Mouse (Mus musculus) liver, embryonic 16.5 days (tissue): ENCODE data around the gene Nckap5. TPM values are rescaled to one million over a fixed set of nuclear protein-coding genes. Genes with fewer than 3 reads are reported as not detected.

ENCODE experiments used
- ATAC-seq: fragments of 200-750 bp; cut with Nextera tagmentation; 2 replicates; pipeline ENCODE4 v1.8.0; 2017; ENCODE audit warnings: low read depth, mild to moderate bottlenecking, moderate number of reproducible peaks, moderate library complexity
- H3K27ac ChIP-seq: fragments of 300-500 bp; sonication (generic); 2 replicates; pipeline ENCODE4 v1.5.1; 2014; ENCODE audit warnings: mild to moderate bottlenecking, low read length
- H3K27me3 ChIP-seq: fragments of 300-500 bp; sonication (generic); 2 replicates; pipeline ENCODE4 v1.6.1; 2014; ENCODE audit warnings: low read depth, low read length, mixed read lengths; ENCODE audit not compliant: control insufficient read depth, insufficient read depth
- H3K36me3 ChIP-seq: fragments of 300-500 bp; sonication (generic); 2 replicates; pipeline ENCODE4 v1.6.1; 2014; ENCODE audit warnings: mild to moderate bottlenecking; ENCODE audit not compliant: control insufficient read depth, insufficient read depth
- H3K4me1 ChIP-seq: fragments of 300-500 bp; sonication (generic); 2 replicates; pipeline ENCODE4 v1.6.1; 2014; ENCODE audit warnings: low read depth, low read length, mixed read lengths; ENCODE audit not compliant: control insufficient read depth
- H3K4me2 ChIP-seq: fragments of 300-500 bp; sonication (generic); 2 replicates; pipeline ENCODE4 v1.6.1; 2014; ENCODE audit warnings: low read depth, low read length, mixed read lengths
- H3K4me3 ChIP-seq: fragments of 300-500 bp; sonication (generic); 2 replicates; pipeline ENCODE4 v1.5.1; 2014; ENCODE audit warnings: low read depth, mild to moderate bottlenecking, low read length
- H3K9ac ChIP-seq: fragments of 300-500 bp; sonication (generic); 2 replicates; pipeline ENCODE4 v1.6.1; 2014; ENCODE audit warnings: low read depth, low read length
- H3K9me3 ChIP-seq: fragments of 300-500 bp; sonication (generic); replicated peaks from 2 replicates; pipeline ENCODE4 v1.6.1; 2016; ENCODE audit warnings: low read length; ENCODE audit not compliant: control insufficient read depth
- WGBS: fragments of 180-500 bp; shearing (Covaris S2); extraction: QIAGEN DNeasy Blood & Tissue Kit; methylation state at CpG from one replicate; pipeline ENCODE4 v1.1.7; 2014; ENCODE audit not compliant: insufficient replicate concordance; 5-methylcytosine and 5-hydroxymethylcytosine counted together
- polyA plus RNA-seq: library from polyadenylated mRNA; unstranded; fragments of >200 nt; fragmentation: Nextera tagmentation; extraction: Ambion mirVana; gene quantifications from 2 replicates; pipeline ENCODE4 v1.2.1, GENCODE M21; 2015

Gene Nckap5
- polyA plus RNA-seq, 1 experiment from 2014 or later, result 1.9 TPM

- no peaks in the 10 kb centered on the region for H3K27me3 ChIP-seq
- WGBS, result 70% methylated on average over 9 of the region's 9 CpGs
Measured at GRCm38 (mm10) chr1:125893158-125893557, 937.4 kb downstream of the Nckap5 start.

DNA sequence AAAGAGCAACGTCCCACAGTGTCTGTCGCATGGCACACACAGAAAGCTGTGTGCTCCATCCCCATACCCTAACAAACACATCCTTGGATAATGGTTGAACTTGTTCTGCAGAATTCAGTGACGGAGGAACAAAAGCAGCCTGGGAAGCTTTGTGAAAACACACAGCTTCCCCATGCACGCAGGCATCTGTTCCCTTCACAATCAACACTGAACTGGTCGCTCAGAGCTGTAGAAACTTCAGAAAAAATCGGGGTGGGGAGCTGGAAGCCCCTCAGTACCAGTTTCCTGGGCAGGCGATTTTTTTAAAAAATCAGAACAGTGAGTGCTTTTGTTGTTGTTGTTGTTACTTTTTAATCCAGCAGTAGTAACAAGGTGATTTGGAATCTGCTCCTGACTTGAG lies 960.5 kb downstream of the Nckap5 start:
- no peaks in the 10 kb centered on the region for H3K4me1 ChIP-seq
- H3K36me3 ChIP-seq, result no peaks in the 10 kb centered on the region
- no peak overlapping the region for H3K4me2 ChIP-seq
- no peak for ATAC-seq
- no peak overlapping the region for H3K4me3 ChIP-seq
- H3K27me3 ChIP-seq, result no peaks in the 10 kb centered on the region
- H3K9ac ChIP-seq, result no peak overlapping the region
- no peak overlapping the region for H3K27ac ChIP-seq
- no peaks in the 10 kb centered on the region for H3K9me3 ChIP-seq
- WGBS, result 41% methylated on average over 7 of the region's 7 CpGs

More at GRCm38 (mm10) chr1:125893158-125893557, 937.4 kb downstream of the Nckap5 start:
- ATAC-seq, result no peak
- Histone ChIP-seq H3K36me3 (no peaks in the 10 kb centered on the region), H3K9ac (no peak overlapping the region), H3K27ac (no peak overlapping the region), H3K4me1 (no peaks in the 10 kb centered on the region), H3K9me3 (no peaks in the 10 kb centered on the region), H3K4me2 (no peak overlapping the region), H3K4me3 (no peak overlapping the region)
